Mouse (Mus musculus): Measurements from ENCODE around the gene Mesd. TPM values are rescaled to one million over a fixed set of nuclear protein-coding genes. Genes with fewer than 3 reads are reported as not detected.

The Mesd gene
- 103 and 113 TPM in 2 replicates for polyA plus RNA-seq (2015; fragmentation: Nextera tagmentation; extraction: Ambion mirVana)

- 0% methylated on average over 69 of the region's 69 CpGs for WGBS
- Histone ChIP-seq H3K9ac (peak within 1 kb of the TSS; percentile 92), H3K36me3 (peaks cover 6% of the 10 kb centered on the region), H3K9me3 (no peaks in the 10 kb centered on the region), H3K27me3 (no peaks in the 10 kb centered on the region), H3K4me2 (replicated peaks) (peak within 1 kb of the TSS; percentile 96), H3K27ac (peak within 1 kb of the TSS; percentile 94), H3K4me3 (peak within 1 kb of the TSS; percentile 68), H3K4me1 (peaks cover 47% of the 10 kb centered on the region)
- peak; percentile 82 for ATAC-seq (ENCODE audit: low FRiP score, low read depth)
Measured at GRCm38 (mm10) chr7:83884021-83884658, at the start of gene Mesd, which contains the start of gene Tlnrd1. Mesd (plus strand) TSS chr7:83884466. Tlnrd1 (minus strand) TSS chr7:83884305.

- no peaks in the 10 kb centered on the region for H3K9me3 ChIP-seq
- no peak overlapping the region for H3K4me3 ChIP-seq
- no peak for ATAC-seq (ENCODE audit: low FRiP score, low read depth)
- WGBS, result 84% methylated on average over 5 of the region's 5 CpGs
- H3K27me3 ChIP-seq, result no peaks in the 10 kb centered on the region
- no peak overlapping the region for H3K27ac ChIP-seq
- no peak overlapping the region for H3K4me2 ChIP-seq (replicated peaks)
- no peaks in the 10 kb centered on the region for H3K36me3 ChIP-seq
- H3K9ac ChIP-seq, result no peak overlapping the region
- H3K4me1 ChIP-seq, result no peaks in the 10 kb centered on the region
Measured at GRCm38 (mm10) chr7:83838525-83839224, 45.6 kb upstream of the Mesd start.

GRCm38 (mm10) chr7:83840076-83840475, 44.2 kb upstream of the Mesd start:
- Histone ChIP-seq H3K9me3 (no peaks in the 10 kb centered on the region), H3K4me1 (peaks cover 5% of the 10 kb centered on the region; the same call in 1 of the 2 replicates), H3K9ac (no peak overlapping the region), H3K27ac (no peak overlapping the region), H3K36me3 (no peaks in the 10 kb centered on the region), H3K4me3 (no peak overlapping the region), H3K27me3 (no peaks in the 10 kb centered on the region), H3K4me2 (replicated peaks) (no peak overlapping the region)
- ATAC-seq (ENCODE audit: low FRiP score, low read depth), result no peak
- WGBS, result 80% methylated on average over 2 of the region's 2 CpGs

- peaks cover 18% of the 10 kb centered on the region for H3K4me1 ChIP-seq
- H3K4me3 ChIP-seq, result no peak overlapping the region
- WGBS, result 74% methylated on average over 6 of the region's 6 CpGs
- H3K36me3 ChIP-seq, result no peaks in the 10 kb centered on the region
- no peaks in the 10 kb centered on the region for H3K27me3 ChIP-seq
- no peak overlapping the region for H3K4me2 ChIP-seq (replicated peaks)
- no peak for ATAC-seq (ENCODE audit: low FRiP score, low read depth)
- H3K27ac ChIP-seq, result no peak overlapping the region
- H3K9ac ChIP-seq, result no peak overlapping the region
- no peaks in the 10 kb centered on the region for H3K9me3 ChIP-seq
Measured at GRCm38 (mm10) chr7:83842486-83843259, 41.6 kb upstream of the Mesd start.

- Histone ChIP-seq H3K27me3 (no peaks in the 10 kb centered on the region), H3K9ac (no peak overlapping the region), H3K9me3 (no peaks in the 10 kb centered on the region), H3K27ac (no peak overlapping the region), H3K4me2 (replicated peaks) (no peak overlapping the region), H3K4me3 (no peak overlapping the region), H3K4me1 (peaks cover 25% of the 10 kb centered on the region), H3K36me3 (no peaks in the 10 kb centered on the region)
- WGBS, result 64% methylated on average over 3 of the region's 3 CpGs
- ATAC-seq (ENCODE audit: low FRiP score, low read depth), result no peak
Measured at GRCm38 (mm10) chr7:83844807-83845206, 39.5 kb upstream of the Mesd start.

GRCm38 (mm10) chr7:83847187-83848075, 36.8 kb upstream of the Mesd start:
- H3K9ac ChIP-seq, result no peak overlapping the region
- no peaks in the 10 kb centered on the region for H3K9me3 ChIP-seq
- no peaks in the 10 kb centered on the region for H3K36me3 ChIP-seq
- no peaks in the 10 kb centered on the region for H3K27me3 ChIP-seq
- peaks cover 34% of the 10 kb centered on the region for H3K4me1 ChIP-seq
- H3K4me3 ChIP-seq, result no peak overlapping the region
- H3K27ac ChIP-seq, result peak overlapping the region; percentile 58; the same call in 1 of the 2 replicates
- WGBS, result 10% methylated on average over 4 of the region's 5 CpGs
- peak; percentile 72 for ATAC-seq (ENCODE audit: low FRiP score, low read depth)
- H3K4me2 ChIP-seq (replicated peaks), result no peak overlapping the region; the same call in 1 of the 2 replicates

- peaks cover 29% of the 10 kb centered on the region for H3K4me1 ChIP-seq
- no peak overlapping the region for H3K9ac ChIP-seq
- no peaks in the 10 kb centered on the region for H3K36me3 ChIP-seq
- H3K4me3 ChIP-seq, result no peak overlapping the region
- H3K27ac ChIP-seq, result no peak overlapping the region
- H3K9me3 ChIP-seq, result no peaks in the 10 kb centered on the region
- H3K4me2 ChIP-seq (replicated peaks), result no peak overlapping the region
- H3K27me3 ChIP-seq, result no peaks in the 10 kb centered on the region
- no peak for ATAC-seq (ENCODE audit: low FRiP score, low read depth)
- 53% methylated on average over 5 of the region's 5 CpGs for WGBS
Measured at GRCm38 (mm10) chr7:83851569-83852380, 32.5 kb upstream of the Mesd start.

- Histone ChIP-seq H3K4me3 (no peak overlapping the region), H3K27ac (no peak overlapping the region), H3K36me3 (no peaks in the 10 kb centered on the region), H3K27me3 (no peaks in the 10 kb centered on the region), H3K9me3 (no peaks in the 10 kb centered on the region), H3K9ac (no peak overlapping the region), H3K4me1 (peaks cover 20% of the 10 kb centered on the region), H3K4me2 (replicated peaks) (no peak overlapping the region)
- ATAC-seq (ENCODE audit: low FRiP score, low read depth), result no peak
- 43% methylated on average over 5 of the region's 5 CpGs for WGBS
Measured at GRCm38 (mm10) chr7:83852381-83853380, 31.6 kb upstream of the Mesd start.

GRCm38 (mm10) chr7:83855203-83855602, 29.1 kb upstream of the Mesd start:
- no peaks in the 10 kb centered on the region for H3K27me3 ChIP-seq
- H3K27ac ChIP-seq, result no peak overlapping the region
- no peaks in the 10 kb centered on the region for H3K36me3 ChIP-seq
- H3K4me3 ChIP-seq, result no peak overlapping the region
- no peak for ATAC-seq (ENCODE audit: low FRiP score, low read depth)
- no peak overlapping the region for H3K4me2 ChIP-seq (replicated peaks)
- H3K9me3 ChIP-seq, result no peaks in the 10 kb centered on the region
- H3K4me1 ChIP-seq, result peaks cover 13% of the 10 kb centered on the region
- 89% methylated on average over 1 of the region's 1 CpGs for WGBS
- no peak overlapping the region for H3K9ac ChIP-seq

Data from limb, embryonic 13.5 days (tissue).